ENCODE assay signal across 9 mouse cellular contexts in genomic region chr11:103649983-103650493, GRCm38 (mm10). TPM values are rescaled to one million over a fixed set of nuclear protein-coding genes. Genes with fewer than 3 reads are reported as not detected.
DNase-seq lines count a peak whose midpoint lies in the region; ATAC-seq and TF ChIP-seq lines count a peak whose summit lies in the region.
"Had no signal": no experiment of that assay in that cellular context is flagged by ENCODE, and none has a peak within 500 bp of the region (broad histone marks: within the 10 kb centered on the region; RNA-seq: fewer than 3 reads in every experiment).

No protein-coding gene starts in this region.

- no peak overlapping the region for H3K27ac ChIP-seq in kidney, embryonic 15.5 days
- H3K27ac ChIP-seq in hindbrain, embryonic 10.5 days = no peak overlapping the region
- no peak overlapping the region for H3K27ac ChIP-seq in midbrain, embryonic 13.5 days

- peaks cover 20% of the 10 kb centered on the region for H3K4me1 ChIP-seq in kidney, embryonic 15.5 days
- peaks cover 26% of the 10 kb centered on the region for H3K4me1 ChIP-seq in hindbrain, embryonic 10.5 days (replicated peaks)
- peaks cover 20% of the 10 kb centered on the region for H3K4me1 ChIP-seq in midbrain, embryonic 13.5 days (replicated peaks)

- peak overlapping the region; percentile 42 for H3K4me3 ChIP-seq in kidney, embryonic 15.5 days (replicated peaks)
- H3K4me3 ChIP-seq in hindbrain, embryonic 10.5 days = peak overlapping the region; percentile 48
- peak overlapping the region; percentile 39 for H3K4me3 ChIP-seq in midbrain, embryonic 13.5 days (replicated peaks)

- ATAC-seq in kidney, embryonic 15.5 days (replicated peaks; ENCODE audit: low FRiP score) = no peak
- ATAC-seq in midbrain, embryonic 13.5 days = no peak
- no peak for ATAC-seq in erythroid progenitor cell, adult 5-6 weeks (replicated peaks; ENCODE audit: low FRiP score, poor library complexity, severe bottlenecking)

- TF ChIP-seq CTCF in brain, embryonic 14.5 days (IDR thresholded peaks at IDR 0.05; ENCODE audit: borderline replicate concordance, extremely low read depth, insufficient read depth, insufficient read length) = no peak

- no peak for TF ChIP-seq POLR2A in brain, embryonic 14.5 days (IDR thresholded peaks at IDR 0.05; ENCODE audit: borderline replicate concordance, extremely low read depth, insufficient read depth, insufficient read length, poor library complexity, severe bottlenecking)

- no peak for DNase-seq in kidney, postnatal 36 days
- peak; percentile 7 for DNase-seq in brain, embryonic 14.5 days (ENCODE audit: low read depth)
- no peak for DNase-seq in hindbrain, embryonic 10.5 days (ENCODE audit: low spot score)
- DNase-seq in spleen, postnatal 4 days (ENCODE audit: low spot score in 2 of 2) = no peak
- DNase-seq in frontal cortex, postnatal 14 days (ENCODE audit: low spot score in 2 of 2) = no peak

- peak overlapping the region; percentile 75 for H3K4me2 ChIP-seq in kidney, embryonic 15.5 days
- peak overlapping the region; percentile 62 for H3K4me2 ChIP-seq in midbrain, embryonic 13.5 days (replicated peaks)

- no peaks in the 10 kb centered on the region for H3K36me3 ChIP-seq in kidney, embryonic 15.5 days
- no peaks in the 10 kb centered on the region for H3K36me3 ChIP-seq in hindbrain, embryonic 10.5 days
- H3K36me3 ChIP-seq in midbrain, embryonic 13.5 days = no peaks in the 10 kb centered on the region

- 1% methylated on average over 37 of the region's 37 CpGs for whole genome bisulfite sequencing in kidney, embryonic 15.5 days
- 1% methylated on average over 37 of the region's 37 CpGs for WGBS in hindbrain, embryonic 10.5 days
- WGBS in midbrain, embryonic 13.5 days = under 1% methylated on average over 37 of the region's 37 CpGs

- H3K9ac ChIP-seq in kidney, embryonic 15.5 days = no peak overlapping the region
- H3K9ac ChIP-seq in midbrain, embryonic 13.5 days (replicated peaks) = no peak overlapping the region; the same call in 1 of the 2 replicates

- no peaks in the 10 kb centered on the region for H3K9me3 ChIP-seq in kidney, embryonic 15.5 days (replicated peaks)
- H3K9me3 ChIP-seq in hindbrain, embryonic 10.5 days = no peaks in the 10 kb centered on the region
- no peaks in the 10 kb centered on the region for H3K9me3 ChIP-seq in midbrain, embryonic 13.5 days

- H3K27me3 ChIP-seq in kidney, embryonic 15.5 days = peaks cover 97% of the 10 kb centered on the region
- H3K27me3 ChIP-seq in hindbrain, embryonic 10.5 days (ENCODE audit: insufficient read depth, poor library complexity, severe bottlenecking) = peaks cover 90% of the 10 kb centered on the region
- peaks cover 94% of the 10 kb centered on the region for H3K27me3 ChIP-seq in midbrain, embryonic 13.5 days

RNA-seq across cellular contexts. Expression of gene Rprml, which starts 0.7 kb away (rescaled TPM):
- not detected in 2 replicates for polyA plus RNA-seq in kidney, embryonic 15.5 days (2015; fragmentation: Nextera tagmentation; extraction: Ambion mirVana)
- polyA plus RNA-seq in brain, embryonic 14.5 days (2012; rRNA removed) = 0.89 and 3.0 TPM in 2 replicates
- not detected in 2 replicates for polyA plus RNA-seq in hindbrain, embryonic 10.5 days (2016; fragmentation: Nextera tagmentation; extraction: Ambion mirVana)
- 0.22 TPM in 1 of 2 replicates, not detected in the other for polyA plus RNA-seq in midbrain, embryonic 13.5 days (2015; fragmentation: Nextera tagmentation; extraction: Ambion mirVana)
- not detected in 2 replicates for total RNA-seq in erythroid progenitor cell, adult 5-6 weeks (2015; ENCODE audit: low replicate concordance)
- not detected in 2 replicates for total RNA-seq in erythroid progenitor cell, adult 5-6 weeks (2017; ENCODE audit: low replicate concordance)
- total RNA-seq: neutrophil, adult 5-6 weeks had no signal

RNA-seq across cellular contexts. Expression of gene Lyzl6, which starts 11.3 kb away (rescaled TPM):
- polyA plus RNA-seq in kidney, embryonic 15.5 days (2015; fragmentation: Nextera tagmentation; extraction: Ambion mirVana) = not detected in 2 replicates
- polyA plus RNA-seq in brain, embryonic 14.5 days (2012; rRNA removed) = not detected in 2 replicates
- polyA plus RNA-seq in hindbrain, embryonic 10.5 days (2016; fragmentation: Nextera tagmentation; extraction: Ambion mirVana) = not detected in 2 replicates
- not detected in 2 replicates for polyA plus RNA-seq in midbrain, embryonic 13.5 days (2015; fragmentation: Nextera tagmentation; extraction: Ambion mirVana)
- total RNA-seq in erythroid progenitor cell, adult 5-6 weeks (2015; ENCODE audit: low replicate concordance) = not detected in 2 replicates
- not detected in 2 replicates for total RNA-seq in erythroid progenitor cell, adult 5-6 weeks (2017; ENCODE audit: low replicate concordance)
- total RNA-seq: neutrophil, adult 5-6 weeks had no signal

RNA-seq across cellular contexts. Expression of gene Gm884, which starts 29.1 kb away (rescaled TPM):
- polyA plus RNA-seq in kidney, embryonic 15.5 days (2015; fragmentation: Nextera tagmentation; extraction: Ambion mirVana) = not detected in 2 replicates
- polyA plus RNA-seq in brain, embryonic 14.5 days (2012; rRNA removed) = not detected in 2 replicates
- not detected in 2 replicates for polyA plus RNA-seq in hindbrain, embryonic 10.5 days (2016; fragmentation: Nextera tagmentation; extraction: Ambion mirVana)
- polyA plus RNA-seq in midbrain, embryonic 13.5 days (2015; fragmentation: Nextera tagmentation; extraction: Ambion mirVana) = not detected in 2 replicates
- not detected in 2 replicates for total RNA-seq in erythroid progenitor cell, adult 5-6 weeks (2015; ENCODE audit: low replicate concordance)
- total RNA-seq in erythroid progenitor cell, adult 5-6 weeks (2017; ENCODE audit: low replicate concordance) = not detected in 2 replicates
- total RNA-seq: neutrophil, adult 5-6 weeks had no signal

RNA-seq across cellular contexts. Expression of gene Gosr2, which starts 47.7 kb away (rescaled TPM):
- 80.4 and 83.9 TPM in 2 replicates for polyA plus RNA-seq in kidney, embryonic 15.5 days (2015; fragmentation: Nextera tagmentation; extraction: Ambion mirVana)
- polyA plus RNA-seq in brain, embryonic 14.5 days (2012; rRNA removed) = 98.0 and 108 TPM in 2 replicates
- 90.0 and 94.5 TPM in 2 replicates for polyA plus RNA-seq in hindbrain, embryonic 10.5 days (2016; fragmentation: Nextera tagmentation; extraction: Ambion mirVana)
- polyA plus RNA-seq in midbrain, embryonic 13.5 days (2015; fragmentation: Nextera tagmentation; extraction: Ambion mirVana) = 90.5 and 96.1 TPM in 2 replicates
- 13.0 and 16.3 TPM in 2 replicates for total RNA-seq in erythroid progenitor cell, adult 5-6 weeks (2015; ENCODE audit: low replicate concordance)
- total RNA-seq in erythroid progenitor cell, adult 5-6 weeks (2017; ENCODE audit: low replicate concordance) = 14.8 and 15.2 TPM in 2 replicates
